Mouse (Mus musculus) C2C12 (cell line): ENCODE measurements around the gene Angpt4.

Experiments used
- CTCF ChIP-seq: IDR thresholded peaks from one replicate; pipeline ENCODE4 v1.5.1; 2011; ENCODE audit not compliant: control insufficient read depth, insufficient read depth, insufficient read length
- MAX ChIP-seq: IDR thresholded peaks from one replicate; pipeline ENCODE4 v1.6.1; 2011; ENCODE audit warnings: mild to moderate bottlenecking, control low read depth
- USF1 ChIP-seq: IDR thresholded peaks from one replicate; pipeline ENCODE4 v1.6.1; 2011; ENCODE audit warnings: low read depth, mild to moderate bottlenecking, control low read depth, moderate library complexity

DNA sequence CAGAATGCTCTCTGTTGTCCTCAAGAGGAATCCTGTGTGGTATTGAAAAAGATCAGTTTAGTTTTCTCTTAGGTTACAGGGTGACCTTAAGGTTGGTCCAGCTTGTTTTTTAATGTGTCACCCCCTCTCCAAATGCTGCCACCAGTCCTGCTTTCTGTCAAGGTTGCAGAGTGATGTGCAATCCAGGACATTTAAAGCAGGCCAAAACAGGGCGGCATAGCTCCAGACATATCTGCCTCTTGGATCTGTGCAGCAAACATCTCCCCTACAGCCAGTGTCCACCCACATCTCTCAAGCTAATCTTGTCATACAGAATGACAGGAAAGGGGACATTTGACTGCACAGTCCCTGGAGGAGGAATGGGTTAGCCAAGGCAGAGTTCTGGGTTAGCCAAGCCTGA lies 12.9 kb upstream of the Angpt4 start:
- no peak for TF ChIP-seq CTCF
- no peak for TF ChIP-seq USF1
- no peak for TF ChIP-seq MAX
